Mouse (Mus musculus): ENCODE results near the gene Tuba3a. TPM values are rescaled to one million over a fixed set of nuclear protein-coding genes. Genes with fewer than 3 reads are reported as not detected.

Gene Tuba3a
- not detected for total RNA-seq (2021)
- long read RNA-seq, result 0 reads

DNA sequence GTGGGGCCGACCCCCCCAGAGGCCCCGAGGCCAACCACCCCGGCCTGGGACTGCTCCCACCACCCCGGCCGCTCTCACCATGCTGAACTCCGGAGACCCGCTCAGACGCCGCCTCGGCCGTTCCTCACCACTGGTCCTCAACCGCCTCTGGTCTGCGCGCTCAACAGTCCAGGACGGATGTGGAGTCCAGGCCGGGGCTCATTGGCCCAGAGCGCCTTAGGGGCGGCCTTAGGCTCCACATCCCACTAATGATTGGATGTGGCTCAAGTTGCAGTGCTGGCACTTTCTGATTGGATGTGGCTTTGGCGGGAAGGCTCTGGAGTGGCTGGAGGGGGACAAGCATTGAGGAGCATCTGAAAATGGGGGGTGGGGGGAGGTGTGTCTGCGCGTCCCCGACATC lies at the start of gene Tuba3a:
TSS of gene Tuba3a (minus strand) at position 153 of the 400 bp plus-strand sequence.
- no peak for DNase-seq (ENCODE audit: low spot score in 2 of 2)

- DNase-seq (ENCODE audit: low spot score in 2 of 2), result no peak
These were observed 48.5 kb upstream of the Tuba3a start for GRCm38 (mm10) chr6:125334356-125334755.

GRCm38 (mm10) chr6:125333112-125333899 lies 47.5 kb upstream of the Tuba3a start:
- no peak for DNase-seq (ENCODE audit: low spot score in 2 of 2)

DNA sequence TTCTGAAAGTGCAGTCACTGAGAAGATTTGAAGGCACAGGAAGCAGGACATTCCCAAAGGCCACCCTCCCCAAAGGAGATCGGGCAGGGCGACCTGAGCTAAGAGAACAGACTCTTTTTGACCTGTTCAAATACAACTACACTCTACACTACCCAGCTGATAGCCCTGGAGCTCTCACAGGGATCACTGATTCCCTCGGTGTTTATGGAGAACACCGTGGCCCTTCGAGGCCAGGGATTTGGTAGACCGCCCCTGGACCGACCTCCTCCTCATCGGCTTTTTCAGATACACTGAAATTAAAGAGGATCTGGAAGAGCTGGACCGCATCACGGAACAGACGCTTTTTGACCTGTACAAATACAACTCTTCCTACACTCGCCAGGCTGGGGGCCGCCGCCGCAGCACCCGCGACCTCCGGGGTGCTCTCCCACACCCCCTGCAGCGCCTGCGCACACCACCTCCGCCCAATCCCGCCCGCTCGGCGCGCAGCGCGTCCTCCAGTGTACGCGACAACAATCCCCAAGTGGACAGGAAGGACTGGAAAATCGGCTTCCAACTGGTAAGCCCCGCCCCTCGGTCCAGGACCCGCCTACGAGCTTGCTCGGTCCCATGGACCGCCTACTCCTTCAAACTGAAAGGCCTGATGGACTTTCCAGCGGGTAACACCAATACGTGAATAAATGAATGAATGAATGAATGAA lies 44.9 kb upstream of the Tuba3a start:
- peak; percentile 71 to 82 for DNase-seq (ENCODE audit: low spot score in 2 of 2)

GRCm38 (mm10) chr6:125328243-125328642 lies 42.4 kb upstream of the Tuba3a start:
- no peak for DNase-seq (ENCODE audit: low spot score in 2 of 2)

DNA sequence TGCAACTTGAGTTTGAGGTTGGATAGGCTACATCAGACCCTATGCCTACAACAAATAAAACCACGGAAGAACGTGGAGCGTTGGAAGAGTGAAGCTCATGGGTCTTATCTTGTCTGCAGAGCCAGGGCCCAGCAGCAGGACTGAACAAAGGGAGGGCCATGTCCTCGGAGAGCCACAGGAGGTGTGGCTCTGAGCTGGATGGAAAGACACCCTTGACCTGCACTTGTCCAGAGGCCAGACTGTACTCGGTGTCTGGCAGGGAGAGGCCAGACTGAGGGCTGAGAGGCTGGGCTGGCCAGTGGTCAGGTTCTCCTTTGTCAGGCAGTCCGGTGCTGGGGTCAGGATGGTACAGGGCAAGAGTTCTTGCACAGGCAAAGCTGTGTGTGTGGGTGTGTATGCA lies 39.5 kb upstream of the Tuba3a start:
- DNase-seq (ENCODE audit: low spot score in 2 of 2), result no peak

DNA sequence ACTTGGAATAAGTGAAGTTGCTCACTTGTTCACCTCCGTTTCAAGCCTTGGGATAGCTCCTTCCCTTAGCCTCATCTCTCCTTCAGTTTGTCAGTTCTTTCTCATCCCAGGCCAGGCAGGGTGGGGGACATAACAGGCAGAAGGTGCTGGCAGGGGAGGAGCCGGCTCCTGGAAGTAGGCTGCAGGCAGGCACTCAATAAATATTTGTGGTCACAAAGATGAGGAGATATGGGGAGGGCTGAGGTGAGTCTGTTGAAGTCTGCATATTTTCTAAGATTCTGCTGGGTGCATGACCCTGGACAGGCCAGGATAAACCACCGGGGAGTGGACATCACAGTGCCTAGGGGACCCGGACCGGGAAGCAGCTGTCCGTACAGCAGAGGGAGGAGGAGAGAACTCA lies 37.7 kb upstream of the Tuba3a start:
- no peak for DNase-seq (ENCODE audit: low spot score in 2 of 2)

DNA sequence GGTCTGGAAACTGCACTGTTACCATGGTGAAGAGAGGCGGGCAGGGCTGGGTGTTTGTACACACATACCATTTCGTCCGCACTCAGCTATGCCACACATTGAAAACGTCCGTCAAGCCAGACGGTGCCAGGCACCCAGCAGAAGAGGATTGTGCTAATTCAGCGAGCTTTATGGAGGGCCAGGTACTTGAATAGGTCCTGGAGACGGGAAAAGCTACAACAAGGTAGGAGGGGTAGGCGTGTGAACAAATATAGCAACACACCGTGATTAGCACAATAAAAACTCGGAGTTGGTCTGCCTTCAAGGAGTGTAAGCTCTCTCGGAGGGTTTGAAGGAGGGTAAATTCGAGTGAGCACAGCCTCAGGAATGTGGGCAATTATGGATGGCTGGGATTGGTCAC lies 37.0 kb upstream of the Tuba3a start:
- no peak for DNase-seq (ENCODE audit: low spot score in 2 of 2)

DNA sequence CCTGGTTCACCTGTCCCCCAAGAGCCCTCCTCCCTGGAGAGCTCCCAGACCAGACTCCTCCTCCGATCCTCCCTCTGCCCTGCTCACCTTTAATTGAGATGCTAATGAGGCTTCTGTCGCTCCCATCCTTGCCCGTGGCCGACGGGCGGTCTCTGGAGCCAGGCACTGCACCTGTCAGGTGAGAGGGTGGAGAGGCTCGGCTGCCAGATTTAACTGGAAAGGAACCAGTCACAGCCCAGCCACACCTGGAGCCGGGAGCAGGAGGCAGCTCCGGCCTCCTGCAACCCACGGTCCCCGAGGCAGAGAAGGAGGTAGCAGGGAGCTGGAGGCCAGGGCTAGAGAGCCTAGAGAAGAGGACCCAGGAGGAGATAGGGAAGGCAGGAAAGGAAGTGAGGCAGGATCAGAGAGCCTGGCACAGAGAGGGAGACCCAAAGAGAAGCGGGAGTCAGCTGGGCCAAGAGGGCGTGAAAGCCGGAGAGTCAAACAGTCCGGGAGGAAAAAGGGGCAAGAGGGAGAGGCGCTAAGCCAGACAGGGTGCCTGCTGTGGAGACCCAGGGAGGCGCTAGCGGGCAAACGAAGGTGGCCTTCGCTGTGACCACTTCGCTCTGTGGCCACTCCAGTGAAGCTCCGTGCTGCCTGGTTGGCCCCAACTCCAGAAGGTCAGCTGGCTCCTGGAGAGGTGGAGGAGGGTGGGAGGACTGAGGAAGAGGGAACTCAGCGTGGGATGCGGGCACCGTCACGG lies 35.4 kb upstream of the Tuba3a start:
- no peak for DNase-seq (ENCODE audit: low spot score in 2 of 2)

GRCm38 (mm10) chr6:125320323-125320722 lies 34.5 kb upstream of the Tuba3a start, which contains the start of gene Scnn1a:
Gene Scnn1a, plus strand, starts transcription at chr6:125320659.
- DNase-seq (ENCODE audit: low spot score in 2 of 2), result no peak

- no peak for DNase-seq (ENCODE audit: low spot score in 2 of 2)
These were observed 34.1 kb upstream of the Tuba3a start for GRCm38 (mm10) chr6:125319919-125320296.

GRCm38 (mm10) chr6:125318981-125319918 lies 33.4 kb upstream of the Tuba3a start:
- DNase-seq (ENCODE audit: low spot score in 2 of 2), result no peak

DNA sequence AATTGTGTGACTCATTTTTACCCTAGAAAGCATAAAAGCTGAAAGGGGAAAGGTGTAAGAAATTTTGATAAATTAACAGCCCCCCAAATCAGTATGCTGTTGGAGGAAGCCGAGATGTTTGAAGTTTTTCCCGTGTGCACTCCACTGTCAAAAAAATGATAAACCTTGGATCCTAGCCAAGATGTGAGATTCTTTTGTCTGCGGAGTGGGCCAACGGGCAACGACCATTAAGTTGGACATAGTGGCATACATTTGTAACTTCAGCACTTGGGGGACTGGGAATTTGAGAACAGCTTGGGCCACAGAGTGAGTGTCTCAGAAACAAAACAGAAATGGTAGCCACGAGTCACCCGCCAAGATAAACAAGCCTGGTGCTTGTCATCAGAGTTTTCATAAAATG lies 31.2 kb upstream of the Tuba3a start:
- no peak for DNase-seq (ENCODE audit: low spot score in 2 of 2)

DNA sequence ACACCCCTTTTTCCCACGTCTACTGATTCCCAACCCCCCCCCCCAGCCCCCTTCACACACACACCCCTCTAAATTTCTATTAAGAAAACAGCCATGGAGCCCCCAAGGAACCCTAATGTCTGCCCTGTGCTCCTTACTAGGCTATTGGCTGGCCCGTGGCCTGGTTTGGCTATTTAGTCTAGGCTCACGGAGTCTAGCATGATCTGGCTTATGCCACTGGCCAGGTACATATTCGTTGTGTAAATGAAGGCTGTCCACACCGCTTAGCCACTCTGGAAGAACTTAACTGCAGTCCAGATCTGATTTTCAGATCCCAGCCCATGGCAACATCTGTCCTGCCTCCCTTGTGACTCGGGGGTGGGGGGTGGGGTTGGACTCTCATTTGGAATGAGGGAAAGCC lies 28.9 kb upstream of the Tuba3a start:
- DNase-seq (ENCODE audit: low spot score in 2 of 2), result no peak

GRCm38 (mm10) chr6:125314231-125314563 lies 28.4 kb upstream of the Tuba3a start:
- no peak for DNase-seq (ENCODE audit: low spot score in 2 of 2)

GRCm38 (mm10) chr6:125313546-125314230 lies 27.8 kb upstream of the Tuba3a start, which contains the start of gene Ltbr:
Gene Ltbr, minus strand, starts transcription at chr6:125313885.
- DNase-seq (ENCODE audit: low spot score in 2 of 2), result peak; percentile 50 to 63

DNA sequence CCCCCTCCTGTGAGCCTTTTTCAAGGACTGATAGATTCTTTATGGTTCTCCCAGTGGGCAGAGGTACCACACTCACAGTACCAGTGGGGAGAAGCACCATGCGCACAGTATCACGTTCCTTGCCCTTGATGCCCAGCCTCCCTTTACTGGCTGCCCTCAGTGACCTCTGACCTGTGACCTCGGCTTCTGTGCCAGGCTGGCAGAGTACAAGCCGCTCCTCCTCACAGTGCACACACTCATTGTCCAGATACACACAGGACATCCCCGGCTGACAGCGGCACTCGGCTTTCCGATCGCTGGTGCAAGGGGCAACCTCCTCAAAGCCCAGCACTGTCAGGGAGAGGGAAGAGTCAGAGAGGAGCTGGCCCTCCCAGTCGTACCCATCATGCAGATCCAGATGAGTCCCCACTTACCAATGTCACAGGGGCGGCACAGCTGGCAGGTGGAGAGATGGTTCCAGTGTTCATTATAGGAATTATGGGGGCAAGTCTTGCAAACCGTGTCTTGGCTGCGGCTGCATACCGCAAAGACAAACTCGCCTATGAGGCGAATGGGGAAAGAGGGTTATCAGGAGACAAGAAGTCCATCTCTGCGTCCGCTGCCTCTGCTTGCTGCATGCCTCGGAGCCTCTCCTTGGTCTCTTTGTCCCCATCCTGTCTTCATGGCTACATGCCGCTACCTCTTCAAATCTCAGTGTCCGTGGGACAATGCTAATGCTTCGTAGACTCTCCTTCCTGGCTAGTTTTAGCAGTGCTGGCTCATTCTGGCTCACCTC lies 26.9 kb upstream of the Tuba3a start:
- DNase-seq (ENCODE audit: low spot score in 2 of 2), result no peak

- DNase-seq (ENCODE audit: low spot score in 2 of 2), result no peak
These were observed 26.3 kb upstream of the Tuba3a start for GRCm38 (mm10) chr6:125312171-125312570.

- no peak for DNase-seq (ENCODE audit: low spot score in 2 of 2)
These were observed 23.6 kb upstream of the Tuba3a start for GRCm38 (mm10) chr6:125309406-125309805.

Data from layer of hippocampus, postnatal 10 days (tissue).